Mouse (Mus musculus): Measurements from ENCODE around the gene Kdm6b.

DNA sequence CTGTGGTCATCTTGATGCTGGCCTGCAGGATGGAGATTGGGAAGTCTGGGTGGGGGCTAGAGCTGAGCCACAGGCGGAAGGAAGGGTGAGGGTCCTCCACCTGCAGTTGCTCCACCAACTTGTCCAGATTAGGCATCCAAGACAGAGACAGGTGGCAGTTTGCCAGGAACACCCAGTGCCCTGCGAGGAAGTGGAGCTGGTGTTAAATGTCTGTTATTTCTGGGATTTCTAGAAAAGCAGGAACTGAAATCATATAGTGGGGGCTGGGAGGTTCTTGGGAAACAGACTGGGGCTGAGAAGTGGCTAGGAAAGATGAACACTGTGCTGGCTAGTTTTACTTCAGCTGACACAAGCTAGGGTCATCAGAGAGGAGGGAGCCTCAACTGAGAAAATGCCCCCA is 15.8 kb upstream of the Kdm6b start:
- no peak for TF ChIP-seq CTCF (IDR thresholded peaks at IDR 0.05; ENCODE audit: low read depth, low read length)
- TF ChIP-seq POLR2A (IDR thresholded peaks at IDR 0.05; ENCODE audit: borderline replicate concordance, low read depth, low read length) = no peak

Data from bone marrow macrophage, adult 2 months (primary cell).